Mouse (Mus musculus) ES-Bruce4 (cell line): ENCODE measurements around the gene Wnt7b.

ENCODE experiments used
- EP300 ChIP-seq: IDR thresholded peaks from 2 replicates; pipeline ENCODE4 v1.6.1; 2011; ENCODE audit warnings: low read depth, low read length; ENCODE audit not compliant: insufficient read depth
- POLR2A ChIP-seq: IDR thresholded peaks from one replicate; pipeline ENCODE4 v1.8.1; 2011; ENCODE audit warnings: low read length; ENCODE audit not compliant: insufficient read depth

GRCm38 (mm10) chr15:85576511-85577440 lies 5.5 kb downstream of the Wnt7b start:
- TF ChIP-seq POLR2A (no peak), EP300 (no peak)
